Mouse (Mus musculus): ENCODE measurements at regions not wholly inside any gene's neighbourhood (a gene's known extent, or its start where the extent isn't known, plus 50 kb on each side); places are given as distances from the start of the nearest gene placed in this dataset.

DNA sequence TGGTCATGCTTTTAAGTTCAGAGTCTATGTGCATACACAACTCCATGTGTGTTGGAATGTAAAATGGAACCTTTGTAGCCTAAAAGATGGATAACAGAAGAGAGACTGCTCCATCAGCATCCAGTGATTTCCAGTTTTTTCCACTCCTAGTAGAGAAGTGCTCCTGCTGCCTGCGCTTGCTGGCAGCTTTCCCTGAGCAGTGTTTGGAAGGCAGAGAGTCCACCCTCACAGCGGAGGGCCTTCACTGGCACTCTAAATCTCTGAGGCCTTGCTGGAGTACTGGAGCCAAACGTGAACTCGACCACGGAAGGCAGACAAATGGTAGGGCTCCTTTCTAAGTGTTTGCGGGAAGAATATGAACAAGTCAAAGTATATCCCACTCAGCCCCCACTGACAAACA lies 108.0 kb upstream of the Ank start:
- 58% methylated on average over 6 of the region's 6 CpGs for WGBS
- Histone ChIP-seq H3K9ac (no peak overlapping the region), H3K4me1 (no peaks in the 10 kb centered on the region), H3K36me3 (no peaks in the 10 kb centered on the region), H3K4me2 (no peak overlapping the region), H3K27me3 (no peaks in the 10 kb centered on the region), H3K9me3 (no peaks in the 10 kb centered on the region), H3K27ac (0 out of 2 replicates have a peak overlapping the region, but pooled peaks have one; percentile 1), H3K4me3 (no peak overlapping the region)
- ATAC-seq (ENCODE audit: insufficient number of reproducible peaks, low FRiP score, low TSS enrichment, low read depth), result no peak

DNA sequence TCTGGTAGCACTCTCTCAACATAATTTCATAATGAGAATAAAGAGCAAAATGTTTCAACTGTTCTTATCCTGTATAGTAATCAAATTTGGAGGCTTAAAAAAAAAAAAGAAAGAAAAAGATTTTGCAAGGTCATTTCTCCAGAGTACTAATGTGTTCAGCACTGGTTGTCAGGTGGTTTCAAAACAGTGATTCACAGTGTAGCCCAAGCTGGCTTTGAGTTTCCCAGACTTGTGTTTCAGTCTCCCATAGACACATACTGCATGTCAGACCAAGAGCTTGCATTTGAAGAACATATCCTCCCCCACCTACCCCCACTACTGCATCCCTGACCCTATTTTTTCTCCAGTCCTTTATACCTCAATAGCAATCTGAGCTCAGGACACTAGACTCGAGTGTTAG lies 107.2 kb upstream of the Ank start:
- WGBS, result 50% methylated on average over 1 of the region's 1 CpGs
- H3K4me2 ChIP-seq, result no peak overlapping the region
- H3K9me3 ChIP-seq, result no peaks in the 10 kb centered on the region
- no peak for ATAC-seq (ENCODE audit: insufficient number of reproducible peaks, low FRiP score, low TSS enrichment, low read depth)
- H3K4me3 ChIP-seq, result no peak overlapping the region
- no peaks in the 10 kb centered on the region for H3K4me1 ChIP-seq
- H3K27me3 ChIP-seq, result no peaks in the 10 kb centered on the region
- H3K36me3 ChIP-seq, result no peaks in the 10 kb centered on the region
- H3K27ac ChIP-seq, result no peak overlapping the region
- no peak overlapping the region for H3K9ac ChIP-seq

DNA sequence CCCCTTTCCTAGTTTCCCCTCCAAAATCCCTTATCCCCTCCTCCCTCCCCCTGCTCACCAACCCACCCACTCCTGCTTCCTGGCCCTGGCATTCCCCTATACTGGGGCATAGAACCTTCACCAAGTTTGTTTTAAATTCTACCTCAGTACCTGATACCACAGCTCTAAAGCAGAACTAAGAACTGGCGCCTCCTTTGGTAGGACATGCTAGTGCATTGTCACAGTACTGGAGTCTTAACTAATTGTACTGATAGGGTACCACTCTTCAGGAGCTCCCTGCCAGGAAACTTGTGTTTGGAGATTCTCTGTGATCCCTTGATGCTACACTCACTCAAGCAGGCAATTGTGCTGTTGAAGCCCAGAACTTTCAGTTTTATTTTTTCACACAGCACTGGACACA lies 92.0 kb upstream of the Ank start:
- 70% methylated on average over 1 of the region's 1 CpGs for WGBS
- H3K4me1 ChIP-seq, result no peaks in the 10 kb centered on the region
- H3K27me3 ChIP-seq, result no peaks in the 10 kb centered on the region
- H3K4me2 ChIP-seq, result no peak overlapping the region
- H3K4me3 ChIP-seq, result no peak overlapping the region
- H3K36me3 ChIP-seq, result no peaks in the 10 kb centered on the region
- H3K9ac ChIP-seq, result no peak overlapping the region
- no peak for ATAC-seq (ENCODE audit: insufficient number of reproducible peaks, low FRiP score, low TSS enrichment, low read depth)
- H3K27ac ChIP-seq, result no peak overlapping the region
- no peaks in the 10 kb centered on the region for H3K9me3 ChIP-seq

DNA sequence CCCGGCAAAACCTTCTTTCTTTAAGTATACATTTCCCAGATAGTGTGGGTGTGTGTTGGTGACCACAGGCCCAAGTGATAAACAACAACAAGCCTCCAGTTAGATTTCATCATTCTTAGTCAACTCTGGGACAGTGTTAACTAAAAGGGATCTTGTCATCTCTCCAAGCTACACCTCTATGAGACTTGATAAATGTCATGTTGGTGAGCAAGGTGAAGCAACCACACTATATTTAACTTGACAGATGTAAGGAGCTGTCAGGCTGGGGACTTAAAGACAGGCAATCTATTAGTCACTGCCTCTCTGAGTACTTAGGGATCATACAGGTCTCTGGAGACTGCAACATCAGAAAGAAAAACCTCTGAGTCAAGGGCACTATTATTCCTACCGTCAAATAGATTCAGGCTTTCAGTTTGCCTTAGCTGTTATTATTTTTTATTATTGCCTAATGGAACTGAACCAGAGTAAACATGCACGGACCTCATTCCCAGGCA lies 87.8 kb upstream of the Ank start:
- Histone ChIP-seq H3K27me3 (no peaks in the 10 kb centered on the region), H3K9ac (no peak overlapping the region), H3K27ac (no peak overlapping the region), H3K36me3 (no peaks in the 10 kb centered on the region), H3K9me3 (no peaks in the 10 kb centered on the region), H3K4me2 (no peak overlapping the region), H3K4me1 (no peaks in the 10 kb centered on the region), H3K4me3 (no peak overlapping the region)
- no peak for ATAC-seq (ENCODE audit: insufficient number of reproducible peaks, low FRiP score, low TSS enrichment, low read depth)
- 66% methylated on average over 3 of the region's 3 CpGs for WGBS

DNA sequence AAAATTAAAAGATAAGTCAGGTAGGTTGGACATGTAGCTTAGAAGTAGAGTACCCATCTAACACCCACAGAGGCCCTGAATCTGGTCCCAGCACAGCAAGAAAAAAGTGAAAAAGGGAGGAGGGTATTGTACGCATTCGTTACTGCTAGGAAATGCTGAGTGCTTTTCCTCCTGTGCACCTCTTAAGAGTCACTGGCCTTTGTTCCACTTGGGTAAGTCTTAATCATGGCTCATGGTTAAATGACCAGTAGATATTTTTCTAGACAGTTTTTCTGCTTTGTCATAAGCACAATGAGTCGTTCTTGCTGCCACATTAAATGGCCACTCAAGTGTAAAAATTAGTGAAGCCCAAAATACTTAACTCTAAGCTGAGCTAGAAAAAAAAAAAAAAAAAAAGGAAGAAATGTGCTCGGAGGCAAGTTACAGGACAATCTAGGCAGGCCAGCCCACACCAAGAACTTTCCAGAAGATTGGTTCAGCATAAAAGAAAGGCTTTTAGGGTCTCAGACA lies 86.0 kb upstream of the Ank start:
- no peak for ATAC-seq (ENCODE audit: insufficient number of reproducible peaks, low FRiP score, low TSS enrichment, low read depth)
- H3K9ac ChIP-seq, result no peak overlapping the region

DNA sequence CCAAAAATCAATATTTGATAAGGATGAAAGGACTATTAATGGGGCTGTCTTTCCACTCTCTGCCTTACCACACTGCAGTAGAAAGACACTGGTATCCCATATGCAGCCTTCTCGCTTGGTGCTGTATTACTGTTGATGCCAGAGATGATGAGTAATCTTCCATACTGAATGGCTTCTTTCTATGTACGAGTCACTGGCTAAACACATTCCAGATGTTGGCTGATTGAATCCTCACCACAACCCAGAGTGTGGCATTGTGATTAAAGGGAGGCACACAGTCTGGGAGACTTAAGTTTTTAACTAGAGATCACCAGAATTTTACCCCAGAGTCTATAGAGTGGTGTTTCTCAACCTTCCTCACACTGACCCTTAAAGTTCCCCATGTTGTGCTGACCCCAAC lies 84.9 kb upstream of the Ank start:
- Histone ChIP-seq H3K27me3 (no peaks in the 10 kb centered on the region), H3K4me1 (no peaks in the 10 kb centered on the region), H3K4me3 (no peak overlapping the region), H3K36me3 (no peaks in the 10 kb centered on the region), H3K9me3 (no peaks in the 10 kb centered on the region), H3K9ac (no peak overlapping the region), H3K27ac (no peak overlapping the region), H3K4me2 (no peak overlapping the region)
- WGBS, result 29% methylated on average over 2 of the region's 2 CpGs
- ATAC-seq (ENCODE audit: insufficient number of reproducible peaks, low FRiP score, low TSS enrichment, low read depth), result no peak

More for the DNA sequence above, 86.0 kb upstream of the Ank start:
- Histone ChIP-seq H3K36me3 (no peaks in the 10 kb centered on the region), H3K9me3 (no peaks in the 10 kb centered on the region), H3K4me2 (no peak overlapping the region), H3K27me3 (no peaks in the 10 kb centered on the region), H3K4me1 (no peaks in the 10 kb centered on the region), H3K4me3 (no peak overlapping the region), H3K27ac (no peak overlapping the region)
- 75% methylated on average over 4 of the region's 4 CpGs for WGBS

DNA sequence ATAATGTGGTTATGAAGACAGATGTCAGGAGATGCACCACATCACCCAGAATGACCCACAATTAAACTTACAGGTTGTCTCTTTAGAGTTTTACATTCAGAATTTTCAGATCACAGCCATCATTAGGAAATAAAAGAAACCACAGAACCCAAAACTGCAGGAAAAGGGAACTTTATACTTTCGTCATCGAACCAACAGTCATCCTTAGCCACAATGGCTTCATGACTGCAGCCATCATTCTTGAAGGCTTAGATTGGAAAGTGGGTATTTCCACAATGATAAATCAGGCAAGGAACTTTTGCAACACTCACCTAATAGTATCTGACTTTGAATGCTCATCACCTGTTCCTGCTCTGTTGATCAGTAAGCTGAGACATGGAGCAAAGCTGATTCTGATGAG lies 75.9 kb upstream of the Ank start:
- no peak for ATAC-seq (ENCODE audit: insufficient number of reproducible peaks, low FRiP score, low TSS enrichment, low read depth)
- 95% methylated on average over 2 of the region's 2 CpGs for WGBS
- H3K27me3 ChIP-seq, result no peaks in the 10 kb centered on the region
- H3K27ac ChIP-seq, result no peak overlapping the region
- no peak overlapping the region for H3K4me2 ChIP-seq
- no peaks in the 10 kb centered on the region for H3K36me3 ChIP-seq
- H3K4me1 ChIP-seq, result no peaks in the 10 kb centered on the region
- no peaks in the 10 kb centered on the region for H3K9me3 ChIP-seq
- H3K4me3 ChIP-seq, result no peak overlapping the region
- H3K9ac ChIP-seq, result no peak overlapping the region

DNA sequence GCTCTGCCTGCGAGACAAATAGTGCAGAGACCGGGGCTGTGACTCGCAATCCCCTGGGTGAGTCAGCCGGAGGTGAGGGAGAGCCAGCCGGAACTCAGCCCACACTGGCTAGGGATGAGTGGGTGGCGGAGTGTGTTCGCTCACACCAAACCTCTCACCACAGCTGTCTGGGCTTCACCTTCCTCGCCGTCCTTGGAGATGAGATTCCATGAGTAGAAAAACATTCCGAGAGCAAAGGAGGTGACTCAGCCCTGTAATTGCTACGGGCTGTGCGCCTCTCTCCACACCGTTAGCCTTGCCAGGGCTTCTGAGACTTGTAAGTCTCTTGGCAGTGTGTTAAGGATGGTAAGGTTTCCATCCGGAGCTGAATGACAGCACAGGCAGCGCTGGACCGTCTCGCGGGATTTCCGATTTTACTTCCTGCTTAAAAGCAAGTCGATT lies 60.7 kb upstream of the Ank start:
- Histone ChIP-seq H3K27ac (no peak overlapping the region; the same call in 1 of the 2 replicates), H3K4me2 (no peak overlapping the region; the same call in 1 of the 2 replicates), H3K27me3 (no peaks in the 10 kb centered on the region), H3K9ac (no peak overlapping the region), H3K36me3 (no peaks in the 10 kb centered on the region), H3K4me1 (no peaks in the 10 kb centered on the region), H3K4me3 (no peak overlapping the region), H3K9me3 (no peaks in the 10 kb centered on the region)
- no peak for ATAC-seq (ENCODE audit: insufficient number of reproducible peaks, low FRiP score, low TSS enrichment, low read depth)
- WGBS, result 66% methylated on average over 20 of the region's 20 CpGs

GRCm38 (mm10) chr15:27409856-27410255 lies 56.6 kb upstream of the Ank start:
- no peak for ATAC-seq (ENCODE audit: insufficient number of reproducible peaks, low FRiP score, low TSS enrichment, low read depth)
- no peak overlapping the region for H3K9ac ChIP-seq
- H3K36me3 ChIP-seq, result no peaks in the 10 kb centered on the region
- H3K4me3 ChIP-seq, result no peak overlapping the region
- H3K4me2 ChIP-seq, result no peak overlapping the region
- peaks cover 13% of the 10 kb centered on the region for H3K4me1 ChIP-seq
- WGBS, result 75% methylated on average over 8 of the region's 8 CpGs
- H3K9me3 ChIP-seq, result no peaks in the 10 kb centered on the region
- H3K27me3 ChIP-seq, result no peaks in the 10 kb centered on the region
- no peak overlapping the region for H3K27ac ChIP-seq

GRCm38 (mm10) chr15:27412304-27412703 lies 54.2 kb upstream of the Ank start:
- WGBS, result 77% methylated on average over 2 of the region's 2 CpGs
- peak; percentile 75; the same call in 1 of the 2 replicates for ATAC-seq (ENCODE audit: insufficient number of reproducible peaks, low FRiP score, low TSS enrichment, low read depth)

GRCm38 (mm10) chr15:27412761-27413160 lies 53.7 kb upstream of the Ank start:
- Histone ChIP-seq H3K4me3 (no peak overlapping the region), H3K27ac (no peak overlapping the region), H3K9me3 (no peaks in the 10 kb centered on the region), H3K27me3 (no peaks in the 10 kb centered on the region), H3K36me3 (no peaks in the 10 kb centered on the region), H3K4me1 (peaks cover 13% of the 10 kb centered on the region), H3K9ac (no peak overlapping the region), H3K4me2 (no peak overlapping the region)
- peak; percentile 24; the same call in 1 of the 2 replicates for ATAC-seq (ENCODE audit: insufficient number of reproducible peaks, low FRiP score, low TSS enrichment, low read depth)
- WGBS, result 16% methylated on average over 1 of the region's 1 CpGs

More at GRCm38 (mm10) chr15:27412304-27412703, 54.2 kb upstream of the Ank start:
- Histone ChIP-seq H3K36me3 (no peaks in the 10 kb centered on the region), H3K4me2 (no peak overlapping the region), H3K9ac (no peak overlapping the region), H3K9me3 (no peaks in the 10 kb centered on the region), H3K4me3 (no peak overlapping the region), H3K27me3 (no peaks in the 10 kb centered on the region), H3K27ac (no peak overlapping the region), H3K4me1 (peaks cover 13% of the 10 kb centered on the region)

DNA sequence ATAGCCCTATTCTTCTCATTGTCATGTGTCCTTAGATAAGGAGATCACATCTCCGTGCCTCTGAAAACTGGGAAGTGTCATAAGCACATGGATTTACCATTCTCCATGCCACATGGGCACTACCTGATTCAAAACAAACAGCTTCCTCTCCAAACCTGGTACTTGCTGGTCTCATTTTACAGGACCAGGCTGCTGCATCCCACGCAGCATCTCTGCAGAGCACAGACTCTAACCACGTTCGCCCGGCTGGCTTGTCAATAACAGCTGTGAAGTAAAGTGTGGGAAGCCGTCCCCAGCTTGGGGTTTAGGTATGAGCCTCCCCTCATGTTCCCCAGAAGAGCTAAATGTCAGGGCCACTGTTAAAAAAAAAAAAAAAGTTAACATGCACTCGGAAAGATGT lies 53.0 kb upstream of the Ank start:
- 76% methylated on average over 7 of the region's 7 CpGs for WGBS

GRCm38 (mm10) chr15:27414819-27415218 lies 51.7 kb upstream of the Ank start:
- ATAC-seq (ENCODE audit: insufficient number of reproducible peaks, low FRiP score, low TSS enrichment, low read depth), result no peak
- H3K36me3 ChIP-seq, result no peaks in the 10 kb centered on the region
- H3K4me2 ChIP-seq, result no peak overlapping the region
- WGBS, result 57% methylated on average over 7 of the region's 7 CpGs
- no peaks in the 10 kb centered on the region for H3K27me3 ChIP-seq
- H3K27ac ChIP-seq, result no peak overlapping the region
- H3K4me3 ChIP-seq, result no peak overlapping the region
- peaks cover 13% of the 10 kb centered on the region for H3K4me1 ChIP-seq
- no peak overlapping the region for H3K9ac ChIP-seq
- no peaks in the 10 kb centered on the region for H3K9me3 ChIP-seq

More for the DNA sequence above, 53.0 kb upstream of the Ank start:
- no peaks in the 10 kb centered on the region for H3K9me3 ChIP-seq
- ATAC-seq (ENCODE audit: insufficient number of reproducible peaks, low FRiP score, low TSS enrichment, low read depth), result no peak
- no peak overlapping the region for H3K4me3 ChIP-seq
- H3K9ac ChIP-seq, result no peak overlapping the region
- peaks cover 13% of the 10 kb centered on the region for H3K4me1 ChIP-seq
- no peaks in the 10 kb centered on the region for H3K27me3 ChIP-seq
- no peaks in the 10 kb centered on the region for H3K36me3 ChIP-seq
- no peak overlapping the region for H3K27ac ChIP-seq
- H3K4me2 ChIP-seq, result no peak overlapping the region
